Mouse (Mus musculus): ENCODE measurements around the gene Abi2. TPM values are rescaled to one million over a fixed set of nuclear protein-coding genes. Genes with fewer than 3 reads are reported as not detected.

Gene Abi2
- total and polyA plus RNA-seq, 2 experiments from 2014 or later: 116 to 336 TPM

- 90% methylated on average over 8 of the region's 8 CpGs for whole genome bisulfite sequencing
- ATAC-seq (no peak), DNase-seq (no peak)
- Histone ChIP-seq H3K36me3 (ENCODE audit: insufficient read depth) (peaks cover 51% of the 10 kb centered on the region), H3K4me1 (ENCODE audit: insufficient read depth) (no peaks in the 10 kb centered on the region), H3K27ac (ENCODE audit: low read depth, low read length) (no peak overlapping the region), H3K4me2 (ENCODE audit: low read depth) (no peak overlapping the region), H3K9me3 (ENCODE audit: low read length) (no peaks in the 10 kb centered on the region), H3K4me3 (ENCODE audit: low read depth, low read length) (no peak overlapping the region), H3K9ac (no peak overlapping the region), H3K27me3 (ENCODE audit: insufficient read depth, low read length) (no peaks in the 10 kb centered on the region)
- TF ChIP-seq CTCF (IDR thresholded peaks at IDR 0.05; ENCODE audit: low read depth): no peak
Observed at GRCm38 (mm10) chr1:60488635-60489034, 79.2 kb downstream of the Abi2 start.

GRCm38 (mm10) chr1:60489660-60490059 is 80.2 kb downstream of the Abi2 start:
- DNase-seq: no peak
- Histone ChIP-seq H3K4me1 (ENCODE audit: insufficient read depth) (no peaks in the 10 kb centered on the region), H3K27ac (ENCODE audit: low read depth, low read length) (no peak overlapping the region), H3K36me3 (ENCODE audit: insufficient read depth) (peaks cover 58% of the 10 kb centered on the region), H3K4me2 (ENCODE audit: low read depth) (no peak overlapping the region), H3K9me3 (ENCODE audit: low read length) (no peaks in the 10 kb centered on the region), H3K9ac (no peak overlapping the region), H3K27me3 (ENCODE audit: insufficient read depth, low read length) (no peaks in the 10 kb centered on the region), H3K4me3 (ENCODE audit: low read depth, low read length) (no peak overlapping the region)
- no peak for ATAC-seq
- no peak for TF ChIP-seq CTCF (IDR thresholded peaks at IDR 0.05; ENCODE audit: low read depth)
- WGBS: 86% methylated on average over 2 of the region's 2 CpGs

- Histone ChIP-seq H3K4me3 (ENCODE audit: low read depth, low read length) (no peak overlapping the region), H3K36me3 (ENCODE audit: insufficient read depth) (peaks cover 63% of the 10 kb centered on the region), H3K4me1 (ENCODE audit: insufficient read depth) (no peaks in the 10 kb centered on the region), H3K27ac (ENCODE audit: low read depth, low read length) (no peak overlapping the region), H3K4me2 (ENCODE audit: low read depth) (no peak overlapping the region), H3K9ac (no peak overlapping the region), H3K9me3 (ENCODE audit: low read length) (no peaks in the 10 kb centered on the region), H3K27me3 (ENCODE audit: insufficient read depth, low read length) (no peaks in the 10 kb centered on the region)
- TF ChIP-seq CTCF (IDR thresholded peaks at IDR 0.05; ENCODE audit: low read depth): no peak
- DNase-seq: no peak
- 76% methylated on average over 4 of the region's 4 CpGs for WGBS
- ATAC-seq: peak; percentile 48
Observed at GRCm38 (mm10) chr1:60490510-60490909, 81.1 kb downstream of the Abi2 start.

GRCm38 (mm10) chr1:60492404-60492803 is 83.0 kb downstream of the Abi2 start:
- no peak for ATAC-seq
- no peak overlapping the region for H3K4me3 ChIP-seq (ENCODE audit: low read depth, low read length)
- no peaks in the 10 kb centered on the region for H3K27me3 ChIP-seq (ENCODE audit: insufficient read depth, low read length)
- H3K27ac ChIP-seq (ENCODE audit: low read depth, low read length): no peak overlapping the region
- no peak overlapping the region for H3K4me2 ChIP-seq (ENCODE audit: low read depth)
- WGBS: 75% methylated on average over 5 of the region's 5 CpGs
- H3K9me3 ChIP-seq (ENCODE audit: low read length): no peaks in the 10 kb centered on the region
- no peak overlapping the region for H3K9ac ChIP-seq
- no peaks in the 10 kb centered on the region for H3K4me1 ChIP-seq (ENCODE audit: insufficient read depth)
- no peak for DNase-seq
- H3K36me3 ChIP-seq (ENCODE audit: insufficient read depth): peaks cover 64% of the 10 kb centered on the region
- no peak for TF ChIP-seq CTCF (IDR thresholded peaks at IDR 0.05; ENCODE audit: low read depth)

- Histone ChIP-seq H3K4me1 (ENCODE audit: insufficient read depth) (no peaks in the 10 kb centered on the region), H3K9me3 (ENCODE audit: low read length) (no peaks in the 10 kb centered on the region), H3K9ac (no peak overlapping the region), H3K27ac (ENCODE audit: low read depth, low read length) (no peak overlapping the region), H3K36me3 (ENCODE audit: insufficient read depth) (peaks cover 62% of the 10 kb centered on the region), H3K4me3 (ENCODE audit: low read depth, low read length) (no peak overlapping the region), H3K27me3 (ENCODE audit: insufficient read depth, low read length) (no peaks in the 10 kb centered on the region), H3K4me2 (ENCODE audit: low read depth) (no peak overlapping the region)
- WGBS: 79% methylated on average over 6 of the region's 6 CpGs
- ATAC-seq: no peak
- DNase-seq: no peak
- TF ChIP-seq CTCF (IDR thresholded peaks at IDR 0.05; ENCODE audit: low read depth): no peak
Observed at GRCm38 (mm10) chr1:60493421-60493820, 84.0 kb downstream of the Abi2 start.

- Histone ChIP-seq H3K9me3 (ENCODE audit: low read length) (no peaks in the 10 kb centered on the region), H3K9ac (no peak overlapping the region), H3K4me1 (ENCODE audit: insufficient read depth) (no peaks in the 10 kb centered on the region), H3K27ac (ENCODE audit: low read depth, low read length) (no peak overlapping the region), H3K27me3 (ENCODE audit: insufficient read depth, low read length) (no peaks in the 10 kb centered on the region), H3K36me3 (ENCODE audit: insufficient read depth) (peaks cover 30% of the 10 kb centered on the region), H3K4me3 (ENCODE audit: low read depth, low read length) (no peak overlapping the region), H3K4me2 (ENCODE audit: low read depth) (no peak overlapping the region)
- DNase-seq (no peak), ATAC-seq (no peak)
- WGBS: 82% methylated on average over 5 of the region's 5 CpGs
- TF ChIP-seq CTCF (IDR thresholded peaks at IDR 0.05; ENCODE audit: low read depth): no peak
Observed at GRCm38 (mm10) chr1:60503456-60503855, 94.0 kb downstream of the Abi2 start.

GRCm38 (mm10) chr1:60510584-60510983 is 101.2 kb downstream of the Abi2 start:
- Histone ChIP-seq H3K27me3 (ENCODE audit: insufficient read depth, low read length) (no peaks in the 10 kb centered on the region), H3K27ac (ENCODE audit: low read depth, low read length) (no peak overlapping the region), H3K4me3 (ENCODE audit: low read depth, low read length) (no peak overlapping the region), H3K9me3 (ENCODE audit: low read length) (no peaks in the 10 kb centered on the region), H3K4me2 (ENCODE audit: low read depth) (no peak overlapping the region), H3K4me1 (ENCODE audit: insufficient read depth) (no peaks in the 10 kb centered on the region), H3K9ac (no peak overlapping the region), H3K36me3 (ENCODE audit: insufficient read depth) (peaks cover 16% of the 10 kb centered on the region)
- 83% methylated on average over 2 of the region's 2 CpGs for WGBS
- DNase-seq (no peak), ATAC-seq (no peak)
- TF ChIP-seq CTCF (IDR thresholded peaks at IDR 0.05; ENCODE audit: low read depth): no peak

- H3K9ac ChIP-seq: no peak overlapping the region
- H3K4me1 ChIP-seq (ENCODE audit: insufficient read depth): no peaks in the 10 kb centered on the region
- 89% methylated on average over 6 of the region's 6 CpGs for WGBS
- 0 out of 2 replicates have a peak, but pooled peaks have one; percentile 11 for TF ChIP-seq CTCF (IDR thresholded peaks at IDR 0.05; ENCODE audit: low read depth)
- no peaks in the 10 kb centered on the region for H3K27me3 ChIP-seq (ENCODE audit: insufficient read depth, low read length)
- no peak overlapping the region for H3K4me3 ChIP-seq (ENCODE audit: low read depth, low read length)
- DNase-seq: no peak
- no peak overlapping the region for H3K27ac ChIP-seq (ENCODE audit: low read depth, low read length)
- no peak for ATAC-seq
- peaks cover 32% of the 10 kb centered on the region for H3K36me3 ChIP-seq (ENCODE audit: insufficient read depth)
- no peaks in the 10 kb centered on the region for H3K9me3 ChIP-seq (ENCODE audit: low read length)
- H3K4me2 ChIP-seq (ENCODE audit: low read depth): no peak overlapping the region
Observed at GRCm38 (mm10) chr1:60530107-60530506, 120.7 kb downstream of the Abi2 start.

Data from forebrain, postnatal 0 days (tissue).